Mouse (Mus musculus) left cerebral cortex, adult 2 months (tissue): ENCODE data around the gene Nav3. TPM values are rescaled to one million over a fixed set of nuclear protein-coding genes. Genes with fewer than 3 reads are reported as not detected.

Source experiments
- DNase-seq, 2 experiments: peaks; one replicate each; pipeline ENCODE4 v3.0.0; 2021 to 2022; ENCODE audit warnings: low spot score in 2 of 2, mixed read lengths in 1 of 2; ENCODE audit errors: extremely low spot score in 1 of 2
- H3K27ac ChIP-seq: fragments of 200-600 bp; 2 replicates; pipeline ENCODE4 v1.8.1; 2022
- H3K4me3 ChIP-seq: fragments of 200-600 bp; 2 replicates; pipeline ENCODE4 v1.8.1; 2022
- CTCF ChIP-seq: fragments of 200-600 bp; IDR thresholded peaks from 2 replicates; pipeline ENCODE4 v1.8.1; 2022; ENCODE audit warnings: antibody characterized with exemption, mild to moderate bottlenecking, moderate library complexity
- intact Hi-C: fragments of 180-260 bp; cut with DNase I; formaldehyde crosslinking; loops from one replicate; pipeline ENCODE4 v1.15.1; 2025
- total RNA-seq, 2 experiments: library from RNA; stranded (reverse); gene quantifications; 2 replicates each; pipeline ENCODE4 v1.2.3; 2021

Nav3 gene
- total RNA-seq, 2 experiments from 2014 or later = 116 to 136 TPM

DNA sequence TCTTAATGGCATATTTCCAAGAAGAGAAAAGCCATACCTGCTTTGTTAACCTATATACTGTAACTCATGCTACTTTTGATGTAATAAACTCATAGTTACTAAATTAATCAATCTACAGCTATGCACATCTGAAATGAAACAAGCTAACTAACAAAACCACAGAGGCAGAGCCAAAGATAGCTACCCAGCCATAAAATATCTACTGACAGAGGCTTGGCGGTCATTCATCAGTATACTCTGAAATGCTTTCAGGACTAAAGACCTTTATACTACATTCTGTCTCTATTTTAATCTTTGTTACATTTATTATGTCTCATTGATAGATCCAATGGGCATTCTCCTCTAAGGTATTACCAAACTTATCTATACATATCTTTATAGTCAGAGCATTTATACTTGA lies 185.4 kb downstream of the Nav3 start:
- Histone ChIP-seq H3K27ac (no peak overlapping the region), H3K4me3 (no peak overlapping the region)
- no peak for DNase-seq
- intact Hi-C loops = no loop called here
- no peak for TF ChIP-seq CTCF

DNA sequence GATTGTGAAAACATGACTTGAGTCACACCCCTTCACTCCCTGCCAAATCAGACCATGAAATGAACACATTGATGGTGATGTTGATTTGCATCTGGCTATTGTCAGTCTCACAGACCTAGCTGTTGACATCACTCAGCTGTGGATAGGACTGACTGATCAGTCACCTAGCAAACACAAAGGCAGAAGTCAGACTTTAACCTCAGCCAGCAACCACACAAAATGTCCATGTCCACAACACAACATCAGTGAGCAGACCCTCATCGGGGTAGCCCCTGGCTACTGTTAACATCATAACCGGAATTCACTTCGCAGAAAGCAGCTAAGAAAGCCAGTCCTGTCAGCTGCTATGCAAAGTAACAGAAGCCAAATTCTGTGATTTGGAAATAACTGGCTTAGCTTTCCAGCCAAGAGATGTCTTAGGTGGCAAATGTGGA lies 213.9 kb downstream of the Nav3 start:
- Histone ChIP-seq H3K4me3 (no peak overlapping the region), H3K27ac (no peak overlapping the region)
- DNase-seq = no peak
- intact Hi-C loops = no loop called here
- no peak for TF ChIP-seq CTCF

DNA sequence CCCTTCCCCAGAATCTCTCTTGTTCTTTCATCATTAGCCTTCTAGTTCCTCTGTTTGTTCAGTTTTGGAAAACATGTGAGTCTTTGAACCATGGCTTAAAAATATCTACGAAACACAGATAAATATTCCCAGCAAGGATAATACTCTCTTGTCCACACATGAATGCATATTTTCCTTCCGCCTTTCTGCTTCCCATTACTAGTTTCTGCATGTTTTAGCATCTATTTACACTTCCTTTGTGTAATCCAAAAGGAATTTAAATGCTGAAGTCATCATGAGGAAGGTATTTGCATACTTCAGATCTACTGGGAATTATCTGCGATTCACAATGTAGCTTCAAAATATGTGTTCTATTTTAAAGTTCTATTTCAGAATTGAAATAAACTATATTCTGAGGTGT lies 215.3 kb downstream of the Nav3 start:
- intact Hi-C loops = no loop called here
- no peak for DNase-seq
- TF ChIP-seq CTCF = no peak

DNA sequence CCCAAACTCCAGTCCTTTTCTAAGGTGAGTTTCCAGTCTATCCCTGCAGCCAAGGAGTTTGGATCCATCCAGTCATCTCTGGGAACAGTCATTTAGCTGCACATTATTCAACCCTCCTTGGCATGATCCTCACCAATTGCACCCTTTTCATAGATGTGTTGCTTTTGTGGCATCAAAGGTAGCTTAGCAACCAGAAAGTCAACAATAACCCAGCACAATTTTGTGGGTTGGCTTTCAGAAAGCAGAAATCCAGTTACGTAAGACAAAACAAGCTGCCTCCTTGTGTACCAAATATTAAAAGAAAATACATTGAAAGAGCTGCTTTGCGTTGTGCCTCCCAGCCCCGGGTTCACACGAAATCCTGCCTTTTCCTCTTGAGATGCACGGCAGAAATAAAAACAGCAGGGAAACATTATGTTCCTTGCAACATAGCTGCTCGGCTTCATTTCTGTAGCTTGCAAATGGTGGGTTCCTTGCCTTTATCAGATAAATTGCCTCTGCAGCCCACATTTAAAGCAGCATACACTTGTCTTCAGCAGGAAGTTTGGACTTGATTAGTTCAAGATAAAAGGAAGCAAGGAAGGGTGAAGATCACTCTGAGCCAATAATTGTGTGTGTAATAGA lies 222.6 kb downstream of the Nav3 start:
- DNase-seq = peak in 1 of 2 experiments; percentile 21
- H3K27ac ChIP-seq = peak overlapping the region; percentile 69; the same call in 1 of the 2 replicates
- intact Hi-C loops = no loop called here
- H3K4me3 ChIP-seq = no peak overlapping the region
- TF ChIP-seq CTCF = no peak

More for the DNA sequence above, 215.3 kb downstream of the Nav3 start:
- Histone ChIP-seq H3K4me3 (no peak overlapping the region), H3K27ac (no peak overlapping the region)

DNA sequence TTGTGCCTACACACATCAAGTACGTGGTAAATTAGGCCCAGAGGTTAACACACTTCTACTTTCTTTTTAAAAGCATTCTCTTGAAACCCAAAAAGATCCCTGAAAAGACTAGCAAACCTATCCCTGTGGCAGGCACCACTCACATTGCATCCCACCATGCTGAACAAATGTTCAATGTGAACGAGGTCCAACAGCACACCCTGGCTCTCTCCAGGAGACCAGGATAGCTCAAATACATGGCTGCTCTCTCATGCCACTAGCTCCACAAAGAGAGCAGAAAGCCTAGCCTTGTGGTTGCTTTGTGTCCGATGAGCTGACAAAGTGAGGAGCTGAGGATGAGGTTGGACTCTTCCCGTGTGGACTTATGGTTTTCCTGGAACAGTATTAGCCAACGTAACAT lies 249.6 kb downstream of the Nav3 start:
- TF ChIP-seq CTCF = no peak
- no peak for DNase-seq
- H3K27ac ChIP-seq = no peak overlapping the region
- H3K4me3 ChIP-seq = no peak overlapping the region
- intact Hi-C loops = no loop called here

DNA sequence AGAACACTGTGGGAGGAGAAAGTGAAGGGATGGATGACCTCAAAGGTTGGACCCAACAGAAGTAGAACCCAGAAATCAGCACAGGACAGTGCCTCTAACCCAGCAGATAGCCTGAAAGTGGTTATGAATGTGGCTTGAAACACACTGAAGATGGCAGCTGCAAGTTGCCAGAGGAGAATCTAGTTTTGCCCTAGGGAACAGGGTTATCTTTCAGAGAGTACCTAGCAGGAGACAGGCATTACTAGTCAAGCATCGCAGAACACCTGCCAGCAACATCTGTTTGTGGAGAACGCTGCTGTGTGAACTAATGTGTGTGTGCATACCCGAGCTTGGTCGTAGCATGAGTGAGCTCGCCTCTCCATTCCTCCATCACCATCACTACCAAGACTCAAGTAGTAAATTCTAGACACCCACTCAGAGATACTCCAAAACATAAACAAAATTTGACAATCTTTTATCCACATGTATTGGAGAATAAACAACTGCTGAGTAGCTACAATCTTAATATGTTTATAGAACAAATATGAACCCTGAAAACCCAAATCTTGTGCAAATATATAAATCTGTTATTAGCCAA lies 251.8 kb downstream of the Nav3 start:
- H3K27ac ChIP-seq = no peak overlapping the region
- TF ChIP-seq CTCF = no peak
- no peak for DNase-seq
- H3K4me3 ChIP-seq = no peak overlapping the region
- intact Hi-C loops = no loop called here

DNA sequence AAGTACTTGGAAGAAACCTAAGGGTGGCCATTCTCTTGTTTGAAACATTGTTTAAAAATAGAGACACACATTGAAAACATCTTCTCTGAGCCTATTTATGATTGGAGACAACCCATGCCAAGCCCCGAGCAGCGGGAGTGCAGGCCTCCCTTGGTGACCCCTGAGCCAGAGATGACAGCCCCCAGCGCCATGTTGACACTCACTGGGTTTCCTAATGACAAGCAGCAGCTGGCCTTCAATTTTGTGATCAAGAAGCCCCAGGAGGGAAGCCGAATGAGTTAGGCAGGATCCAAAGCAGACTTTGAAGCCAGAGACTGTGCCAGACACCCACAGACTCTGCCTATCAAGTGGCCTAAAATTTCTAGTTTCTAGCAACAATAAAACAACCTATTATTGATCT lies 263.1 kb downstream of the Nav3 start:
- DNase-seq = no peak
- Histone ChIP-seq H3K4me3 (no peak overlapping the region), H3K27ac (peak overlapping the region; percentile 40; the same call in 1 of the 2 replicates)
- intact Hi-C loops = no loop called here
- no peak for TF ChIP-seq CTCF

DNA sequence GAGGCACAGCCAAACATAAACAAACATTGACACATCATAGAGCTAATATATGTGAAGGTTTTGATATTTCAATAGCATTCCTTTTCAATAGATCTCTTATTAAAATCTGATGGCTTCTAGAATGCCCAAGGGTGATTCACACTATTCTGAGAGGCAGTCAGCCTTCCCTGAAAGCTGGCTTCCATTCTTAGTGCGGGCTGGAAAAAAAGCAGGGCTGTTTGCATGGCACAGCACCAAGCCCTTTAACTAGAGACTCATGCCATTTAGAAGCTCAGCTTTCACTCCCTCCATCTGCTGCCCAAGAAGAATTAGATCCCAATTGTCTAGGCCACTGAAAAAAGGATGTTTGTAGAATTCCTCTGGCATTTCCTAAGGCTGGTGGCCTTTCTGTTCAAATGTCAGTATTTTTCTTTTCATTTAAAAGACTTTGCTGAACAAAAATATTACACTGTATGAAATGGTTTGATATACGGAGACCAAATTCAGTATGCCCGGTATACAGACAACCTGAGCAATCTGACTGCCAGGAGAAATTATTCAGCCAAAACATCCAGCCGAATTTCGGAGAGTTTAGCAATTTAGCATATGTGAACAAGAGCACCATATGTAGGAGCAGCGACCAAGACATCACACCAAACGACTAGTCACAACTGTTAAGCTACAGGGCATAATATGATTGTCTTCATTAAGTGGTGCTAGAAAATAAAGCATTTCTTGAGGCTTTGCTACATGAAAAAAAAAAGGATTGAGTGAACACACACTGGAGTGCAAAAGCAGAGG lies 263.8 kb downstream of the Nav3 start:
- H3K27ac ChIP-seq = peak overlapping the region; percentile 40; the same call in 1 of the 2 replicates
- TF ChIP-seq CTCF = no peak
- peak in 1 of 2 experiments; percentile 22 for DNase-seq

DNA sequence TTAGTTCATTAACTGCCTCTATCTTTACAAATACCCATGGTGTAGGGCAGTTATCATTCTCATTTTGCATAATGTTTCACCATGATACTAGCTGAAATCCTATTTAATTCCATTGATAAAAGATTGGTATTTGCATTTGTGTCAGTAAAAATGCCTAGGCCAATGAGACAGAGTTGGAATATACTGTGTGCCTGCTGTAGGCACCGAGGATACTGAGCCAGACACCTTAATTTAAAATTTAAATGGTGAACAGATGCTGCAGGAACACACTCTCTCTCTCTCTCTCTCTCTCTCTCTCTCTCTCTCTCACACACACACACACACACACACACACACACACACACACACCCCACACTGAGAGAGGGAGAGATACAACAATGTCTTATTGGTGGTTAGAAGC lies 269.8 kb downstream of the Nav3 start:
- no peak for TF ChIP-seq CTCF
- intact Hi-C loops = no loop called here
- Histone ChIP-seq H3K27ac (no peak overlapping the region), H3K4me3 (no peak overlapping the region)
- no peak for DNase-seq

More for the DNA sequence above, 263.8 kb downstream of the Nav3 start:
- intact Hi-C loops = no loop called here
- no peak overlapping the region for H3K4me3 ChIP-seq

DNA sequence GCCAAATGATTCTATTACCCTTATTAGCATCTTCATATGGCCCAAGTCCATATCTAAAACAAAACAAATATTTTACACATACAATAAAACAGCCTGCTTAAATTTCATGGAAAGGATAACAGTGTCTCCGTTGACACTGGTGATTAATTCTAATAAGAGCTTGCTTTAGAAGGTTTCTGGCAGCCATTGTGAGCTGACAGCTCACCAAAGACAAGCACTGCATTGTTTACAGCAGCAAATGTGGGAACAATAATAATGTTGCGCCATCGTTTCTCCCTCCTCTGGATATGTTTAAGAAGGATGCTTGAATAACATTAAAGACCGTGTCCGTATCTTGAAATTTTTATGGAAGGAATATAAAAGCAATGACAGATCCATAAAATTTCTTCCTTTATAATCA lies 280.1 kb downstream of the Nav3 start:
- TF ChIP-seq CTCF = no peak
- DNase-seq = no peak
- intact Hi-C loops = no loop called here
- no peak overlapping the region for H3K27ac ChIP-seq
- no peak overlapping the region for H3K4me3 ChIP-seq

DNA sequence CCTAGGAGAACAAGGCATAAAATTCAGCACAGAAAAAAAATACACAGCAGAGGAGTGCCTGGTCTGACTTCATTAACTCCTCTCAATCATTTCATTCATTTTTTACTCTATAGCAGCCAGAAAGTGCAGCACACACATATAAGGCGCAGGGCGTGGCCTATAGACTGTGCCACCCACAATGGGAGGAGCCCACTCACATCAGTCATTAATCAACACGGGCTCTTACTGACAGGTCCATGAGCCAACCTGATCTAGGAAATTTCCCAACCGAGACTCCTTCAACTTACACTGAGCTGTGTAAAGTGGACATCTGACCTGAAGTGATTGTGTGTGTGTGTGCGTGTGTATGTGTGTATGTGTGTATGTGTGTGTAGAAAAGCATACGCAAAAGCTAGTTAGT lies 286.6 kb downstream of the Nav3 start:
- intact Hi-C loops = no loop called here
- no peak overlapping the region for H3K4me3 ChIP-seq

DNA sequence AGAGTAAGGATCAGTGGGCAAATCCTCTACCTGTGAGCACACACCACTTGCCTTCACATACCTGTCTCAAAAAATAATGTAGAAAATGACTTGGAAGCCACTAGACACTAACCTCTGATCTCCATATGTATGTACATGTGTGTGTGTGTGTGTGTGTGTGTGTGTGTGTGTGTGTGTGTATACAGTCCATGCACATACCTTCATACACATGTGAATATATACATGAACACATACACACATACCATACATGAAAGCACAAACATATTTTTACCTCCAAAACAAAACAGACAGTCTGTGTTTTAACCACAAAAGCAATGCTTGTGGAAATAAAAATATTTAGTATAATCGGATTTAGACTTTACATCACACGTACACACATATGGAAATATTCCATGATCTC lies 287.1 kb downstream of the Nav3 start:
- no peak overlapping the region for H3K4me3 ChIP-seq
- intact Hi-C loops = no loop called here
- TF ChIP-seq CTCF = no peak

More for the DNA sequence above, 286.6 kb downstream of the Nav3 start:
- DNase-seq = no peak
- TF ChIP-seq CTCF = no peak
- H3K27ac ChIP-seq = no peak overlapping the region

More for the DNA sequence above, 287.1 kb downstream of the Nav3 start:
- no peak for DNase-seq
- H3K27ac ChIP-seq = no peak overlapping the region
